In the genomic region with DNA sequence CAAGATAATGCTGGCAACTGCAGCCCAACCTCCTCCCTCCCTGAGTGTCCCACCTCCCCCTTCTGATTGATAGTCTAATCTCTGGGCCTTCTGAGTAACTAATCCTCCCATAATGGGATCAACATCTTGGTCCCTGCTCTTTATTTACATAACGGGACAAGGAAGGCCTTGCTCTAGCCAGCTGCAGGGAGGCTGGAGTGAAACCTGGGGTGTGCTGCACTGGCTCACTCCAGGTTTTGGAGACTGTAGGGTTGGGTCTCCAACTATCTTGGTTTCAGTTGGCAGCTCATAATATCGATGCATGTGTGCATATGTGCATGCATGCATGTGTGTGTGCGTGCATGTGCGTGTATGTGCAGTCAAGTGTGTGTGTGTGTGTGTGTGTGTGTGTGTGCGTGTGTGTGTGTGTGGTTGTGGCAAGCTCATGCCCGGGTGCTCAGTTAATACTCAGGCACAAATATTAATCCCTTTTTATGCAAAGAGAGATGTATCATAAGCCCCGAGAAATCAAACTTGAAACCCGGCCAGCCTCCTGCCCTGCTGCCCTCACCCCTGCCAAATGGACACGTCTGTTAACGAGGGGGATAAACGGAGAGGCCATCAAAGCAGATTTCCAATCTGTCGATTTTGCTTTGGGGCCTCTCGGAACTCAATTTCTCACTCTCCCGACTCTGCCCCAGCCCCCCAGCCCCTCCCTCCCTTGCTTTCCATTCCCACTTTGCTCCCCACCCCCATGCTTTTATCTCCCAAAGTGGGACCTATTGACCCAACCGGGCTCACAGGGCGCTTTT, we compare ENCODE assay signal across 20 mouse cellular contexts.
A peak's percentile ranks its signal among the peaks of the same experiment; 100 is the strongest.
DNase-seq lines count a peak whose midpoint lies in the region; ATAC-seq and TF ChIP-seq lines count a peak whose summit lies in the region.
"Had no signal": no experiment of that assay in that cellular context is flagged by ENCODE, and none has a peak within 500 bp of the region (broad histone marks: within the 10 kb centered on the region; RNA-seq: fewer than 3 reads in every experiment).

No protein-coding gene starts in this region.

- H3K27me3 ChIP-seq in forebrain, embryonic 12.5 days: 0 out of 2 replicates have a peak, but pooled peaks cover 16% of the 10 kb centered on the region
- peaks cover 10% of the 10 kb centered on the region for H3K27me3 ChIP-seq in forebrain, embryonic 13.5 days
- H3K27me3 ChIP-seq in hindbrain, embryonic 14.5 days (ENCODE audit: control insufficient read depth, insufficient read depth, low read length): no peaks in the 10 kb centered on the region
- H3K27me3 ChIP-seq in midbrain, embryonic 15.5 days (replicated peaks): no peaks in the 10 kb centered on the region
- H3K27me3 ChIP-seq: heart, embryonic 13.5 days; limb, embryonic 13.5 days; liver, embryonic 13.5 days; stomach, embryonic 15.5 days had no signal

- no peak for TF ChIP-seq CTCF in brain, embryonic 14.5 days (IDR thresholded peaks at IDR 0.05; ENCODE audit: borderline replicate concordance, extremely low read depth, insufficient read depth, insufficient read length)

- H3K36me3 ChIP-seq in forebrain, embryonic 12.5 days (replicated peaks): no peaks in the 10 kb centered on the region
- no peaks in the 10 kb centered on the region for H3K36me3 ChIP-seq in forebrain, embryonic 13.5 days (ENCODE audit: poor library complexity, severe bottlenecking)
- no peaks in the 10 kb centered on the region for H3K36me3 ChIP-seq in hindbrain, embryonic 14.5 days (replicated peaks; ENCODE audit: control insufficient read depth, insufficient read depth)
- H3K36me3 ChIP-seq in midbrain, embryonic 15.5 days (replicated peaks): no peaks in the 10 kb centered on the region
- H3K36me3 ChIP-seq: heart, embryonic 13.5 days; limb, embryonic 13.5 days; liver, embryonic 13.5 days; stomach, embryonic 15.5 days had no signal

- no peak overlapping the region for H3K27ac ChIP-seq in forebrain, embryonic 12.5 days
- no peak overlapping the region for H3K27ac ChIP-seq in forebrain, embryonic 13.5 days
- H3K27ac ChIP-seq in hindbrain, embryonic 14.5 days: peak overlapping the region; percentile 7; the same call in 1 of the 2 replicates
- peak overlapping the region; percentile 70 for H3K27ac ChIP-seq in midbrain, embryonic 15.5 days
- H3K27ac ChIP-seq: heart, embryonic 13.5 days; limb, embryonic 13.5 days; liver, embryonic 13.5 days; stomach, embryonic 15.5 days had no signal

- peak; percentile 66 for DNase-seq in brain, embryonic 14.5 days (ENCODE audit: low read depth)
- DNase-seq in hindbrain, embryonic 14.5 days (ENCODE audit: low spot score): no peak
- no peak for DNase-seq in urinary bladder, postnatal 14 days (ENCODE audit: low spot score)
- DNase-seq in natural killer cell, adult 2 months (ENCODE audit: low spot score in 2 of 2): no peak
- DNase-seq: cerebellum, adult 9-10 months; gastrocnemius, postnatal 14 days; heart, adult 18-20 months; kidney, adult 8-10 months; kidney, postnatal 36 days; liver, embryonic 13.5 days; lung, embryonic 14.5 days; lung, postnatal 4 days; right cerebral cortex, postnatal 25 days had no signal

- TF ChIP-seq POLR2A in brain, embryonic 14.5 days (IDR thresholded peaks at IDR 0.05; ENCODE audit: borderline replicate concordance, extremely low read depth, insufficient read depth, insufficient read length, poor library complexity, severe bottlenecking): no peak

- H3K4me2 ChIP-seq in forebrain, embryonic 12.5 days: no peak overlapping the region
- H3K4me2 ChIP-seq in forebrain, embryonic 13.5 days: no peak overlapping the region
- H3K4me2 ChIP-seq in hindbrain, embryonic 14.5 days (replicated peaks): no peak overlapping the region
- H3K4me2 ChIP-seq in midbrain, embryonic 15.5 days: no peak overlapping the region
- H3K4me2 ChIP-seq: heart, embryonic 13.5 days; limb, embryonic 13.5 days; liver, embryonic 13.5 days; lung, embryonic 14.5 days; stomach, embryonic 15.5 days had no signal

- WGBS in forebrain, embryonic 12.5 days: 18% methylated on average over 16 of the region's 16 CpGs
- WGBS in forebrain, embryonic 13.5 days: 19% methylated on average over 16 of the region's 16 CpGs
- WGBS in hindbrain, embryonic 14.5 days: 28% methylated on average over 16 of the region's 16 CpGs
- WGBS in midbrain, embryonic 15.5 days: 16% methylated on average over 16 of the region's 16 CpGs

- peaks cover 39% of the 10 kb centered on the region for H3K4me1 ChIP-seq in forebrain, embryonic 12.5 days
- H3K4me1 ChIP-seq in forebrain, embryonic 13.5 days: peaks cover 44% of the 10 kb centered on the region
- H3K4me1 ChIP-seq in hindbrain, embryonic 14.5 days (replicated peaks; ENCODE audit: control insufficient read depth, insufficient read depth, low read length): peaks cover 27% of the 10 kb centered on the region; the same call in 1 of the 2 replicates
- H3K4me1 ChIP-seq in midbrain, embryonic 15.5 days: peaks cover 37% of the 10 kb centered on the region
- H3K4me1 ChIP-seq: liver, embryonic 13.5 days had no signal

- no peak overlapping the region for H3K9ac ChIP-seq in forebrain, embryonic 12.5 days
- H3K9ac ChIP-seq in forebrain, embryonic 13.5 days: no peak overlapping the region
- no peak overlapping the region for H3K9ac ChIP-seq in hindbrain, embryonic 14.5 days
- H3K9ac ChIP-seq in midbrain, embryonic 15.5 days: no peak overlapping the region
- H3K9ac ChIP-seq: heart, embryonic 13.5 days; limb, embryonic 13.5 days; liver, embryonic 13.5 days; lung, embryonic 14.5 days; stomach, embryonic 15.5 days had no signal

- 0 out of 2 replicates have a peak, but pooled peaks have one; percentile 19 for ATAC-seq in forebrain, embryonic 12.5 days (ENCODE audit: low FRiP score)
- no peak for ATAC-seq in forebrain, embryonic 13.5 days
- no peak for ATAC-seq in hindbrain, embryonic 14.5 days (ENCODE audit: low FRiP score)
- peak; percentile 37 for ATAC-seq in midbrain, embryonic 15.5 days (replicated peaks)
- ATAC-seq: inflammation-experienced regulatory T-cells, adult 6 months had no signal

- no peaks in the 10 kb centered on the region for H3K9me3 ChIP-seq in forebrain, embryonic 12.5 days
- H3K9me3 ChIP-seq in forebrain, embryonic 13.5 days (replicated peaks): no peaks in the 10 kb centered on the region
- H3K9me3 ChIP-seq in hindbrain, embryonic 14.5 days (ENCODE audit: control insufficient read depth, low read length): no peaks in the 10 kb centered on the region
- H3K9me3 ChIP-seq in midbrain, embryonic 15.5 days: no peaks in the 10 kb centered on the region

- H3K4me3 ChIP-seq in forebrain, embryonic 12.5 days (replicated peaks): no peak overlapping the region
- H3K4me3 ChIP-seq in forebrain, embryonic 13.5 days: no peak overlapping the region
- no peak overlapping the region for H3K4me3 ChIP-seq in hindbrain, embryonic 14.5 days (replicated peaks; ENCODE audit: low read length)
- H3K4me3 ChIP-seq in midbrain, embryonic 15.5 days: no peak overlapping the region
- H3K4me3 ChIP-seq: heart, embryonic 13.5 days; limb, embryonic 13.5 days; liver, embryonic 13.5 days; stomach, embryonic 15.5 days had no signal

Comparison
In these comparisons a context has a peak if more than half of its experiments do, and no peak if none do; other contexts are left out.
1. ATAC-seq: peak in forebrain, embryonic 12.5 days (single experiment) and midbrain, embryonic 15.5 days (single experiment); none in forebrain, embryonic 13.5 days (single experiment) and hindbrain, embryonic 14.5 days (single experiment).
2. H3K27ac ChIP-seq: peak in hindbrain, embryonic 14.5 days (single experiment) and midbrain, embryonic 15.5 days (single experiment); none in forebrain, embryonic 12.5 days (single experiment) and forebrain, embryonic 13.5 days (single experiment).